Mouse (Mus musculus): Measurements from ENCODE around the gene Acsm4.
"Not testable (repeated sequence)": the region's sequence is repeated elsewhere in the genome, so short reads cannot be mapped to it uniquely, and the experiment has no call there.

Acsm4 gene

DNA sequence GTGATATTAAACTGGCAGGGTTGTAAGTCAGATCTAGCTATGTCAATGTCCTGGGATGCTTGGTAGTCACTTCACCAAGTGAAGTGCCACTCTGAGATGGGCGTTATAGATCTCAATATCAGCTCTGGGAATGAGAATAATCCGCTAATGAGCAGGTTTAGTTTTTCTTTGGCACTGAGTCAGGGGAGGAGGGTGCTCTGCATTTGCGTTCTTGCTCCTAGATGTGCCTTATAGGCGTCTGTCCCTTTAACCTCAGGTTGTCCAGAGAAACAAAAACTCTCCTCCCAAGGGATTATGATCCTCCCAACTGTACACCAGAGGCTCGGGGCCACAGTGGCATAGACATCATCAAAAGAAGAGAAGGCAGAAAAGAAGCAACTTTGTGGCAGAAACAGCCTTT lies at the start of gene Acsm4:
TSS of gene Acsm4 (plus strand) at position 301 of the 400 bp plus-strand sequence.
- no peak for DNase-seq

DNA sequence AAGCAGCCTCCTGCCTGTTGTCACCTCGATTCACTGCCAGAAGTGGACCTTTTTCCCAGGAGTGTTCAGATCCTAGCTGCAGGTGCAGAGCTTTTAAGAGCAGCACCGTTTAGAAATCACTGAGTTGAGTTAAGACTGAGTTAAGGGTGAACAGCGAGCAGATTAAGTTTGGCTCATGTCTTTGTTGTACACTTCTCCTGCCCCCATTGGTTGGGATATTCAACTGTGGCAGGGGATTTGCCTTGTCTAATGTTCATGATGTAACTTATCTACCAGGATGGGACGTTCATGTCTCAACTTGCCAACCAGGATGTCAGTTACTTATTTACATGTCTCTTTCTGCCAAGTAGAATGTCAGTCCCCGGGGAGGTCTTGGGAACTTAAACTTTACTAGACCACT lies 47.5 kb upstream of the Acsm4 start:
- DNase-seq, result no peak

GRCm38 (mm10) chr7:119667893-119668292 lies 21.9 kb upstream of the Acsm4 start:
- no peak for DNase-seq

DNA sequence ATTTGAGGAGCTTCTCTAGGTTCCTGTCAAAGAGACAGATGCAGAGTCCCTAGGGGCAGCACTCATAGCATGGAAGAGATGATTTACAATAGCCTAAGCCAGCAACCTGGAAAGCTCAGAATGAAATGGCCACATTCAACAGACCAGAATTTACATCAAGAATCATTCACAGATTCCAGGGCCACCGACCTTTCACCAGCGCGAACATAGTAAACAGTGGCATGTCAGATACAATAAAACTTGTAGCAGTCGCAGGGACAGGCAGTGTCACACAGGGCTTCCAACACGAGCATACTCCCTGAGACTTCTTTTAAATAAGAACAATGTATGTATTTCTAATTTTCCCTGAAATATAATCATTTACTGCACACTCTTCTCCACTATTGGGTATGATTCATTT lies 19.4 kb upstream of the Acsm4 start:
- DNase-seq, result peak; percentile 13

- peak; percentile 57 for DNase-seq
These were observed 18.9 kb upstream of the Acsm4 start for GRCm38 (mm10) chr7:119670925-119671324.

DNA sequence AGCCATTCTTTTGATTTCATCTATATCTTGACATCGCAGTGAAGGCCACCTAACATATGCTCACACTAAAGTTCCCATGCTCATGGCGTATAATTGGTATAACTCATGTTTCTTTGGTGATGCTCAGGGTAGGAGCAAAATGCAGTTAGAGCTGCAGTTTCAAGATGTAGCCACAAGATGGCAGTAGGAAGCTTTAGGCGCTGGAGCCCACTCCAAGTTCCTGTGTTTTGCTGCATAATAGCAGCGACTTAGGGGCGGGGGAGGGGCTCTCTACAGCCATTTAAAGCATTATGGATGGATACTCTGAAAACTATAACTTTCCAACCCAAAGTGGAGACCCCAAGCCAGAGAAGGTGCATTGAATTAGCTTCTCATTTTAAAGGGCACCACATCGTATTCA lies 16.4 kb upstream of the Acsm4 start:
- peak; percentile 56 for DNase-seq

- DNase-seq, result no peak
These were observed 9.7 kb upstream of the Acsm4 start for GRCm38 (mm10) chr7:119680107-119680506.

- DNase-seq, result no peak
These were observed 7.1 kb upstream of the Acsm4 start for GRCm38 (mm10) chr7:119682699-119683098.

DNA sequence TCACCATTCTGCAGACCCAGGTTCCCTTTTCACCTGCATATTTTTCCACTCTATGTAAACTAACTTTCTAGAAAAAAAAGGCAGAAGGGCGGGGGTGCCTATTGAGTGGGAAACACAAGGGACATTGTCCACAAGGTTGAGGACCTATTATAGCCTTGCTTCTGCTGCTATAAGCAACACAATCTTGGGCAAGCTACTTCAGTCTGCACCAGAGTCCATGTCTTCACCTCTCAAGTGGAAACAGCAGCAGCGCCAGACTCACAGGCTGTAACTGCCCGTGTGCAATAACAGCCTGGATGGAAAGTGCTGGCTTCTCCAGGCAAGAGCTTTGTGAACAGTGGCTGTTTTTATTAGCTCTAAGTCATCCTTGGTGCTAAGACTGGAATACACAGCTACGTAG lies 2.5 kb downstream of the Acsm4 start:
- DNase-seq, result no peak

GRCm38 (mm10) chr7:119694926-119695325 lies 5.1 kb downstream of the Acsm4 start:
- no peak for DNase-seq

- no peak for DNase-seq
These were observed 24.3 kb downstream of the Acsm4 start for GRCm38 (mm10) chr7:119714111-119714510.

DNA sequence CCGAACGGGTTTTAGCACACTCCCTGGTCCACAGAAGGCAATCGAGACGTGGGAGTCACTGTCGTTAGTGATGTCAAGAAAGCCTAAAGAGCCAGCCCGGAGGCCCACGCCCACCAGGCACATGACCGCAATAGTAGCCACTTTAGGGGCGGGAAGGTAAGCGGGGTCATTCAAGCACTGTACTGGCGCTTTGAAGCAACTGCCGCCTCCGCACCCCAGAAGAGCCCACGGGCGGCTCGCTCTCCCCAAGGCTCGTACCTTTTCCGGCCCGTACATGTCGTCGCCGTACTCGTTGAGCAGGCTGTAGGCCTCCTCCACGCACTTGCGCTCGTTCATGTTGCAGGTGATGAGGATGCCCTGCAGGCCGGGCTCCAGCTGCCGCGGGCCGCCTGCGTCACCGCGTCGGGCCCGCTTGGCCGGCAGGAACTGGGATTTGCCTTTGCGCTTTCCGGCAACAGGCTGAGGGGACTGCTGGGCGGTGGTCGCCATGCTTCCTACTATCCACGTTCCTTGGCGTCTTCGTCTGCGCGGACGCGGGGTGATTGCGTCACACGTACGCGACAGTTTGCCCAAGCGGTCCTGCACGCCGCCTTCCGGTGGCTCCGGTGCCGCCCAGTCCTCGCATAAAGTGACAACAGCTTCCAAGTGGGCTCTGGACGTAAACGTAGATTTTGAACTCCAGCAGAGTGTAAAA lies 30.6 kb downstream of the Acsm4 start, which contains the start of gene Thumpd1:
TSS of gene Thumpd1 (minus strand) at position 546 of the 694 bp plus-strand sequence.
- DNase-seq, result peak; percentile 98

GRCm38 (mm10) chr7:119720947-119721310 lies 31.1 kb downstream of the Acsm4 start:
- DNase-seq, result peak; percentile 15

DNA sequence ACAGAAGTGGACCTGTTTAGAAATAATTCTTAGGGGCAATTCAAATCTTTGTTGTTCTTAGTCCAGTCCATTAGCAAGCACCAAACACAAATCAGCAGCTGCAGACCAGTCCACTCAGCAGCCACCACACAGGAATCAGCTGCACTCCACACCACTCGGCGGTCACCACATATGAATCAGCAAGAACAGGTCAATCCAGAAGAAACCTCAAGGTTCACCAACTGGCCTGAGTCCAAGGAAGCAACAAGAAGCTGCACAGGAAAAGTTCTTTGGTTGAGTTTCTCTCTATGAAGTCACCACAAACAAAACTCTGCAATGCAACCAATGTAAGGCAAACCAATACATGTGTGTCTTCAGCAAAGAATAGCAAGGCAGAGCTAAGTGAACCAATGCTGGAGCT lies 37.8 kb downstream of the Acsm4 start:
- no peak for DNase-seq

- peak; percentile 25 for DNase-seq
These were observed 41.4 kb downstream of the Acsm4 start for GRCm38 (mm10) chr7:119731262-119731661.

DNA sequence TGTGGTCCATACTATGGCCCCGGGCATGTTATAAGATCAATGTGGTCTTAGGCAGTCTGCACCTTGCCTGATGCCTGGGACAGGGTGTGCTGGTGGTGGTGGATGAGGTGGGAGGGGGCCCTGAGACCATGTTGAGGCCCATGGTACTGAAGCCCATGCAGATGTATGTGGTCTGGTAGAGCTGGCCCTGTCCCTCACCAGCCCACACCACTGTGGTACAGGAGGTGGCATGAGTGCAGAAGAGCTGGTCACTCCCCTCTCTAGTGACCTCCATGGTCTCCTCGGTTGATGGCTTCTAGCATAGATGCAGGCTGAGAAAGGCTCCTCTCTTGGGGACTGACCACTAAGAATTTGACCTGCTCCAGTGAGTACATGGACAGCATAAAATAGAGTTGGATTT lies 49.1 kb downstream of the Acsm4 start:
- no peak for DNase-seq

DNA sequence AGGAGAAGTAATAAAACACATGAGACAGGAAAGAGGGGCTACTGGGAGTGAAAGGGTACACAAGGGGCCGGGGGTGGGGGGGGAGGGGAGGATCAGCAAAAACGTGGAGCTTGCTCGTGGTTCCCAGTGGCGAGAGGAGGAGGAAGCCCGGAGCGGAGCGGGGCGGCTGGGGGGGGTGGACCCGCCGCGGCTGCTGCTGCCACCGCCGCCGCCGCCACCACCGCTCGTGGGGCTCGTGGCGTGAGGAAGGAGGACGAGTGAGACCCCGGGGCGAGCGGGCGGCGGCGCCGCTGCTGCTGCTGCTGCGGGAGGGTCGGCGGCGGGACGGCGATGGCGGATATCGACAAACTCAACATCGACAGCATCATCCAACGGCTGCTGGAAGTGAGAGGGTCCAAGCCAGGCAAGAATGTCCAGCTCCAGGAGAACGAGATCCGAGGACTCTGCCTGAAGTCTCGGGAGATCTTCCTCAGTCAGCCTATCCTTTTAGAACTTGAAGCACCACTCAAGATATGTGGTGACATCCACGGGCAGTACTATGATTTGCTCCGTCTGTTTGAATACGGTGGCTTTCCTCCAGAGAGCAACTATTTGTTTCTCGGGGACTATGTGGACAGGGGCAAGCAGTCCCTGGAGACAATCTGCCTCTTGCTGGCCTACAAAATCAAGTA lies 50.1 kb downstream of the Acsm4 start:
- not testable (repeated sequence) for DNase-seq

GRCm38 (mm10) chr7:119744321-119744720 lies 54.5 kb downstream of the Acsm4 start:
- peak; percentile 33 for DNase-seq

- peak; percentile 41 for DNase-seq
These were observed 56.0 kb downstream of the Acsm4 start for GRCm38 (mm10) chr7:119745869-119746268.

DNA sequence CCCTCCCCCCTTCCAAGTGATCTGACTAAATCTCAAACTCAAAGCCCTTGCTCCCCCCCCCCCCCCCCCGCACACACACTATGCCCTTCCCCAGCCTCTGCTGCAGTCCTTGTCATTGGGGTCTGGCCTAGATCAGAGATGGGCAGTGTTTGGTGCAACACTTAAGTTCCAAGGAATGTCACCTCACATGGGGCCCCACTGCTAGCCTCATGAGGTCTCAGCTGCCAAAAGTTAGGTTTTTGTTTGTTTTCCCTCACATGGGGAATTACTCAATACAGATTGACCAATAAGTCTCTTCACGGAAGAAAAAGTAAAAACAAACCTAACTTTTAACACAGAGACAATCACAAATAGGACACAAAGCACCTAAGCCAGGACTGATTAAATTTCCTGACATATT lies 58.9 kb downstream of the Acsm4 start:
- no peak for DNase-seq

DNA sequence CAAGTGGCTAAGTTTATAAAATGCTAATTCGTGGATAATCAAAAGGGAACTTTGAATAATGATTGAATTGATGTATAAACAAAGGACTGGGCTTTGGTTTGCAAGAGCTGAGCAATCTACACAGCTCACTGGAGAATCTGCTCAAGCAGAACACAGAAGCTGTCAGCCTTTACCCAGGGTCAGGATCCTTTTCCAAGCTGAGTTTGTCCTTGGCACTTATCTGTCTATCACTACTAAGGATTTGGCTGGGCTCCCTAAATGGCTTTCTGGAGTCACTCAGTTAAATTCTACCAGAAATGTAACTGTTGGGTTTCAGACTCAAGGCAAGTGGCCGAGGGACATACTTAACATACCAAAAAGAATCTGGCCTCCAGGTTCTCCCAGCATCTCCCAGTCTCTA lies 60.1 kb downstream of the Acsm4 start:
- no peak for DNase-seq

GRCm38 (mm10) chr7:119753696-119754095 lies 63.9 kb downstream of the Acsm4 start:
- no peak for DNase-seq

DNA sequence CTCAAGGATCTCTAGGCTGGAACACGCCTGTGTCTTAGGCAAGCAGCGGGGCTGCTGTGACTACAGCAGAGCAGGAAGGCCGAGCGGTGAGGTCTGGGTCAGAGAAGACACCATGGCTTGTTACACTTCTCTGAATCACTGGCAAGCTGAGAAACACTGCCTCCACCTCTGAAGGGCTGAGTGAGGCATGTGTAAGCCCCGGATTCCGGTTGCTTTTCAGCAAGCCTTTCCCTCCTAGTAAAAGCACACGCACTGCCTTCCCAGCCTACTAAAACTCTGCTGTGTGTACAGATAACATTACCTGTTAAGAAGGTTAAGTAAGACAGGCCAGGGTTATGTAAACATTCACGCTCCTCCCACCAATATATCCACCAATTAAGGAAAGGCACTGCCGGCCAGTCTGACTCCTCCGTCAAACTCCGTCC lies 70.7 kb downstream of the Acsm4 start, which contains the start of gene Acsm3:
TSS of gene Acsm3 (plus strand) at position 397 of the 425 bp plus-strand sequence.
- DNase-seq, result peak; percentile 12

GRCm38 (mm10) chr7:119762166-119762697 lies 72.4 kb downstream of the Acsm4 start:
- DNase-seq, result no peak
